In the genomic region with DNA sequence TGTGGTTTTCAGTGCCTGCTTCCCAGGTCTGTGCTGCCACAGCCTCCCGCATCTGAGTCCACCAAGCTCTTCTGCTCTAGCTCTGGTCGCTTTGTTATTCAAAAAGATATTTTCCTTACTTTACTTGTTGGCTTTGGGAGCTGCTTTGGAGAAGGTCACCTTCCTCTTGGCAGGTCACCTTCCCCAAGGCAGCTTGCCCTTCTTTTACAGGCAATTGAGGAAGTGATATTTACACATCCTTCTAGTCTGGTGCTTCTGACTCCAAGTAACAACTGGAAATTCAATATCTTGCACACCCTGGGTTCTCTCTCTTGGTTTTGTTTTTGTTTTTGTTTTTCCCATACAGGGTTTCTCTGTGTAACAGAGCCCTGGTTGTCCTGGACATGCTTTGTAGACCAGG, we compare ENCODE assay signal across 8 mouse cellular contexts. TPM values are rescaled to one million over a fixed set of nuclear protein-coding genes. Genes with fewer than 3 reads are reported as not detected.
"Had no signal": no experiment of that assay in that cellular context is flagged by ENCODE, and none has a peak within 500 bp of the region (broad histone marks: within the 10 kb centered on the region; RNA-seq: fewer than 3 reads in every experiment).

No protein-coding gene starts in this region.

RNA-seq across cellular contexts. Expression of gene Serinc4, which starts 27.8 kb away (rescaled TPM):
- total RNA-seq: gastrocnemius, adult 18-20 months; gastrocnemius, adult 2 months; gastrocnemius, adult 8-10 months; gastrocnemius, postnatal 14 days; gastrocnemius, postnatal 25 days; gastrocnemius, postnatal 36 days; heart, adult 18-20 months; heart, adult 2 months had no signal
